Mouse (Mus musculus) brain, embryonic 18.5 days (tissue): ENCODE measurements around the gene Dspp.

ENCODE experiments used
- DNase-seq: peaks from one replicate; pipeline ENCODE4 v3.0.0-alpha.2; 2012; ENCODE audit warnings: low read depth, low spot score

Gene Dspp

GRCm38 (mm10) chr5:104195086-104195485, 24.6 kb downstream of the Dspp start:
- no peak for DNase-seq

GRCm38 (mm10) chr5:104201153-104201950, 30.8 kb downstream of the Dspp start:
- DNase-seq, result peak; percentile 14

GRCm38 (mm10) chr5:104202351-104202750, 31.8 kb downstream of the Dspp start, which contains the start of gene Dmp1:
Gene Dmp1, plus strand, starts transcription at chr5:104202613.
- no peak for DNase-seq

- DNase-seq, result no peak
Measured at GRCm38 (mm10) chr5:104212531-104212930, 42.0 kb downstream of the Dspp start.

GRCm38 (mm10) chr5:104218926-104219325, 48.4 kb downstream of the Dspp start:
- DNase-seq, result peak; percentile 8

GRCm38 (mm10) chr5:104224299-104224698, 53.8 kb downstream of the Dspp start:
- DNase-seq, result no peak

- DNase-seq, result no peak
Measured at GRCm38 (mm10) chr5:104224750-104225149, 54.2 kb downstream of the Dspp start.

- no peak for DNase-seq
Measured at GRCm38 (mm10) chr5:104228497-104228896, 58.0 kb downstream of the Dspp start.
